Mouse (Mus musculus): ENCODE results near the gene Rpl4. TPM values are rescaled to one million over a fixed set of nuclear protein-coding genes. Genes with fewer than 3 reads are reported as not detected.

The Rpl4 gene
- total RNA-seq, 2 experiments from 2014 or later: 735 to 744 TPM

Small RNAs within 50 kb of the gene (microRNA-seq; reads per million reads assigned to microRNA genes)
- gene Gm24106: not detected

Other genes with a start within 250 kb of the Rpl4 start
- gene Smad6, start 151.3 kb upstream of the Rpl4 start, total RNA-seq (2021): 1 to 10 TPM; 2.0 to 2.3 TPM
- gene Lctl, start 56.2 kb upstream of the Rpl4 start, total RNA-seq (2021): not detected
- gene Zwilch, start 271 bp upstream of the Rpl4 start, total RNA-seq (2021): 1 to 10 TPM; 7.9 to 8.0 TPM
- 10 to 100 TPM; 18.3 to 18.8 TPM for gene Snapc5, start 5.9 kb downstream of the Rpl4 start, total RNA-seq (2021)
- gene Uchl4, start 61.8 kb downstream of the Rpl4 start, total RNA-seq (2021): 1 to 10 TPM; 7.1 to 7.3 TPM
- gene Map2k1, start 80.3 kb downstream of the Rpl4 start, total RNA-seq (2021): 10 to 100 TPM; 65.3 to 70.6 TPM
- gene Tipin, start 108.2 kb downstream of the Rpl4 start, total RNA-seq (2021): 10 to 100 TPM; 25.1 to 25.2 TPM
- 10 to 100 TPM; 29.0 to 29.5 TPM for gene Dis3l, start 167.9 kb downstream of the Rpl4 start, total RNA-seq (2021)
- 1 to 10 TPM; 3.3 to 5.2 TPM for gene Megf11, start 212.3 kb downstream of the Rpl4 start, total RNA-seq (2021)